Mouse (Mus musculus): ENCODE results near the gene Arhgap8.

Gene Arhgap8

DNA sequence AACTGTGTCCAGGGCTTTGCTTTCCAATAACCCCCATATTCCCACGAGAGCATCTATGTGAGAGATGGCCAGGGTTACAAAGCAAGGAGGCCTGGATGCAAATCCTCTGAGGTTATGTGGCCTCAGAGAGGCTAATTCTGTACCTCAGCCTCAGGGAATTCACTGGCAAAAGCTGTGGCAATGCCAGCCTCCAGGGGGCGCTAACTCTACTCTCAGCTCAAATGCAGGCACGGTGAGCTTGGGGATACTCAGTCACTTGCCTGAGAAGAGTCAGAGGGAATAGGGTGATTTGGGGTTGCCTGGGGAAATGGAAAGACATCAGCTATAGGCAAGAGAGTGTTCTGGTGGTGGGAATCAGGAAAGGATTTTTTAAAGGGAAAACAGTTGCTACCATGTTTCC lies 83.8 kb downstream of the Arhgap8 start:
- peak; percentile 85 to 91 for DNase-seq

GRCm38 (mm10) chr15:84809275-84809952 lies 89.6 kb downstream of the Arhgap8 start:
- peak; percentile 59 to 68 for DNase-seq

DNA sequence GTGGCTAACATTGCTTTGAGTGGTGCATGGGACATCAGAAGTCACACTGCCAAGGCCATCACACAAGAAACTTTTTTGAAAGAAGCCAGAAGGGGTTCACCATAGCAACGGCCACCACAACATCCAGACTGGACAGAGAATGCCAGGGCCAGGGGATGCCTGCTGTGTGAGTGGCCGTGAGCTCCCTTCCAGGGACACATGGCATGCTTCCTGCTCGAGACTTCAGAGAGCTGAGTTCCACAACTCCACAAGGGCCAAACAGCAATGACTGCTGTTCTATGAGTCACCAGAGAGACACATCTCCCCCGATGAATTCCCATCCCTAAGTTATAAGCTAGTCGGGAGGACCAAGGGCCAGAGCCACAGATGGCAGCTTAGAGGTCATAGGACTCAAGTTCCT lies 91.3 kb downstream of the Arhgap8 start:
- no peak for DNase-seq

DNA sequence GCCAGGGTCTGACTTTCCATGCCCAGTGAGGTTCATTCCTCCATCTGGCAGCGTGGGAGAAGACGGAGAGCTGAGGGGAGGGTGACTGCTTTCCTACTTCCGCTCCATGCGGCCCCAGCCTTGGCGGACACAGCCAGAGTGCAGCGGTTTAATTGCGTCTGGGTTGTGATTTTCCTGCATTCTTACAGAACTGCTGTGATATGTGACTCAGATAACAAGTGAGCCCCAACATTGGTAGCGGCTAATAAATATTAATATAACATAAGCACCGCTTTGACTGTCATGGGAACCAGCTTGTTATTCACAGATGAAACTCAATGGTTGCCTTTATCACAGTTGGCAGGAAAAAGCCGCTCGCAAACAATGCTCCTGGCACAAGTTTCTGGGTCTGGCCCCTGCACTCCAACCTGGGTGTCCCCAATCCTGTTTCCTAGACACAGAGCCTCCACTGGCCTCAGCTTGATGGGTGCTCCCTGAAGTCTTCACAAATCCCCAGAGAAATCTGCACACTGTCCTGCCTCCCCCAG lies 93.0 kb downstream of the Arhgap8 start:
- DNase-seq, result no peak

- peak in 1 of 2 experiments; percentile 34 for DNase-seq
Observed at GRCm38 (mm10) chr15:84815171-84815570, 95.3 kb downstream of the Arhgap8 start.

DNA sequence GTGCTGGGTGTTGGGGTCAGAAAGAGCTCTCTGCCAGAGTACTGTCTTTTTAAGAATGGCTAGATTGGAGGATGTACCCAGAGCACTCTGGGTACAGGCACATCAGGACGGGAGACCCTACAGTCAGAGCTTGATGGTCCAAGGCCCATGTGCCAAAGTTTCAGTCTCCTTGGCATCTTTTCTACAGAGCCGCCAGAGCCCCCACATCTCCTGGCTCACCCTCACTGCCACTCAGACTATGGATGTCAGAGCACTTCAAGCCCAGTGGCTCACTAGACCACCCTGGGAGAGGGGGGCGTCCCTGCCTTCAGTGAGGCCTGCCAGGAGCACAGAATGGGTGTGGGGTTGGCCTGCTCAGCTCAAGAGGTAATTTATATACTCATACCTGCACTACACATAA lies 97.7 kb downstream of the Arhgap8 start:
- no peak for DNase-seq

GRCm38 (mm10) chr15:84818284-84818683 lies 98.4 kb downstream of the Arhgap8 start:
- DNase-seq, result peak in 1 of 2 experiments; percentile 58

GRCm38 (mm10) chr15:84820811-84821210 lies 101.0 kb downstream of the Arhgap8 start:
- DNase-seq, result peak in 1 of 2 experiments; percentile 47
